Mouse (Mus musculus) lung, embryonic 15.5 days (tissue): Measurements from ENCODE around the gene Strip1. TPM values are rescaled to one million over a fixed set of nuclear protein-coding genes. Genes with fewer than 3 reads are reported as not detected.

ENCODE experiments used
- ATAC-seq: fragments of 200-750 bp; cut with Nextera tagmentation; 2 replicates; pipeline ENCODE4 v1.8.0; 2017; ENCODE audit warnings: moderate number of reproducible peaks, borderline replicate concordance; ENCODE audit not compliant: low FRiP score, low TSS enrichment; ENCODE audit errors: extremely low read depth
- H3K27ac ChIP-seq: fragments of 300-500 bp; sonication (generic); 2 replicates; pipeline ENCODE4 v1.5.1; 2015; ENCODE audit warnings: moderate library complexity, mild to moderate bottlenecking, inconsistent platforms
- H3K27me3 ChIP-seq: fragments of 300-500 bp; sonication (generic); 2 replicates; pipeline ENCODE4 v1.6.1; 2015; ENCODE audit warnings: inconsistent platforms
- H3K36me3 ChIP-seq: fragments of 300-500 bp; sonication (generic); 2 replicates; pipeline ENCODE4 v1.6.1; 2015; ENCODE audit warnings: inconsistent platforms
- H3K4me1 ChIP-seq: fragments of 300-500 bp; sonication (generic); 2 replicates; pipeline ENCODE4 v1.6.1; 2015; ENCODE audit warnings: inconsistent platforms
- H3K4me2 ChIP-seq: fragments of 300-500 bp; sonication (generic); 2 replicates; pipeline ENCODE4 v1.6.1; 2015; ENCODE audit warnings: inconsistent platforms, mild to moderate bottlenecking, moderate library complexity
- H3K4me3 ChIP-seq: fragments of 300-500 bp; sonication (generic); 2 replicates; pipeline ENCODE4 v1.5.1; 2015; ENCODE audit warnings: mild to moderate bottlenecking, inconsistent platforms
- H3K9ac ChIP-seq: fragments of 300-500 bp; sonication (generic); 2 replicates; pipeline ENCODE4 v1.6.1; 2015; ENCODE audit warnings: inconsistent platforms
- H3K9me3 ChIP-seq: fragments of 300-500 bp; sonication (generic); 2 replicates; pipeline ENCODE4 v1.6.1; 2016; ENCODE audit warnings: inconsistent platforms
- WGBS: fragments of 180-500 bp; shearing (Covaris S2); methylation state at CpG from one replicate; pipeline ENCODE4 v1.1.7; 2015; 5-methylcytosine and 5-hydroxymethylcytosine counted together
- polyA plus RNA-seq: library from polyadenylated mRNA; unstranded; fragments of >200 nt; fragmentation: Nextera tagmentation; extraction: Ambion mirVana; gene quantifications from 2 replicates; pipeline ENCODE4 v1.2.1, GENCODE M21; 2015

Gene Strip1
- polyA plus RNA-seq, 1 experiment from 2014 or later, result 46.7 TPM

DNA sequence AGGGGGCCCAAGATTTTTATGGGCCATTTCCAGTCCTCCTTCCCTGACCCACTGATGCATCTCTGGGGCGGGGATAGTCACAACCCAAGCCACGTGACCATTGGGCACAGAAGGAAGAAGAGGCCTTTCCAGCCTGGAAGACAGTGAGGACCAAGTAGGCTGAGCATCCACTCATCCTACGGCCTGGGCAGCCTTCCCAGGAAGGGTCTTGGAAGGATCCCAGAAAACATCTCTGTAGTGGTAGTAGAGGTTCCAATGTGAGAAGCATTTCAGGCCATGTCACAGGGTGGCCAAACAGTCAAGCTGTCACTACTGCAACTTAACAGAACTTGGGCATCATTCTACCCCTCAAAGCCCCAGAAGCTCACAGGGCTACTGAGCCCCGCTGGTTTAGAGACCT is 68.9 kb downstream of the Strip1 start:
- WGBS, result 71% methylated on average over 4 of the region's 4 CpGs
- Histone ChIP-seq H3K9ac (no peak overlapping the region), H3K36me3 (no peaks in the 10 kb centered on the region), H3K9me3 (no peaks in the 10 kb centered on the region), H3K4me2 (no peak overlapping the region), H3K27ac (no peak overlapping the region), H3K27me3 (peaks cover 5% of the 10 kb centered on the region; the same call in 1 of the 2 replicates), H3K4me1 (no peaks in the 10 kb centered on the region), H3K4me3 (no peak overlapping the region)
- no peak for ATAC-seq

Other genes with a start within 250 kb of the Strip1 start
- 0.04 and 0.14 TPM in 2 replicates for gene Kcnc4, start 172.1 kb downstream of the Strip1 start, polyA plus RNA-seq
- 2.7 and 2.8 TPM in 2 replicates for gene Slc6a17, start 113.7 kb downstream of the Strip1 start, polyA plus RNA-seq
- gene Ubl4b, start 76.6 kb downstream of the Strip1 start, polyA plus RNA-seq, result not detected in 2 replicates
- 0.11 and 0.24 TPM in 2 replicates for gene Alx3, start 36.7 kb downstream of the Strip1 start, polyA plus RNA-seq
- gene Gm10961, start 372 bp downstream of the Strip1 start, polyA plus RNA-seq, result not detected in 2 replicates
- 83.3 and 88.4 TPM in 2 replicates for gene Ahcyl1, start 64.9 kb upstream of the Strip1 start, polyA plus RNA-seq
- 9.0 and 10.3 TPM in 2 replicates for gene Csf1, start 128.8 kb upstream of the Strip1 start, polyA plus RNA-seq
- not detected in 2 replicates for gene Eps8l3, start 245.5 kb upstream of the Strip1 start, polyA plus RNA-seq